Mouse (Mus musculus) MEL (cell line): ENCODE results near the gene Wdr24. TPM values are rescaled to one million over a fixed set of nuclear protein-coding genes. Genes with fewer than 3 reads are reported as not detected.

ENCODE experiments used
- DNase-seq: peaks from one replicate; pipeline ENCODE4 v3.0.0; 2011; ENCODE audit warnings: low read depth, low spot score
- H3K27ac ChIP-seq: 2 replicates; pipeline ENCODE4 v1.5.1; 2012; ENCODE audit warnings: low read depth, mild to moderate bottlenecking, control low read depth, low read length, moderate library complexity; ENCODE audit not compliant: control insufficient read depth
- H3K27me3 ChIP-seq, 2 experiments: fragments of 150-350 bp in 1 of 2; sonication (generic) in 1 of 2; 2 replicates each; pipeline ENCODE4 v1.6.1; 2012; ENCODE audit warnings: low read length in 2 of 2, mild to moderate bottlenecking in 2 of 2, improper control_type of control experiment in 1 of 2, moderate library complexity in 1 of 2; ENCODE audit not compliant: insufficient read depth in 2 of 2, control insufficient read depth in 1 of 2
- H3K36me3 ChIP-seq, 2 experiments: 2 replicates each; pipeline ENCODE4 v1.6.1; 2012 to 2014; ENCODE audit warnings: low read length in 2 of 2, improper control_type of control experiment in 1 of 2, inconsistent platforms in 1 of 2, mild to moderate bottlenecking in 1 of 2; ENCODE audit not compliant: insufficient read depth in 2 of 2, control insufficient read depth in 1 of 2
- H3K4me1 ChIP-seq, 2 experiments: fragments of 150-350 bp in 1 of 2; sonication (generic) in 1 of 2; 2 replicates each; pipeline ENCODE4 v1.6.1; 2012; ENCODE audit warnings: low read length in 2 of 2, improper control_type of control experiment in 1 of 2, mild to moderate bottlenecking in 1 of 2; ENCODE audit not compliant: insufficient read depth in 2 of 2, control insufficient read depth in 1 of 2
- H3K4me3 ChIP-seq, 2 experiments: fragments of 150-350 bp in 1 of 2; sonication (generic) in 1 of 2; 2 replicates each; pipeline ENCODE4 v1.5.1; 2012; ENCODE audit warnings: low read depth in 2 of 2, low read length in 2 of 2, mild to moderate bottlenecking in 2 of 2, moderate library complexity in 2 of 2, control low read depth in 1 of 2, improper control_type of control experiment in 1 of 2; ENCODE audit not compliant: control insufficient read depth in 1 of 2, insufficient read depth in 1 of 2
- H3K79me2 ChIP-seq: 2 replicates; pipeline ENCODE4 v1.6.1; 2012; ENCODE audit warnings: mild to moderate bottlenecking, low read length, moderate library complexity; ENCODE audit not compliant: control insufficient read depth, poor library complexity, insufficient read depth
- H3K9ac ChIP-seq: 2 replicates; pipeline ENCODE4 v1.6.1; 2012; ENCODE audit warnings: low read depth, mild to moderate bottlenecking, control low read depth, low read length, moderate library complexity; ENCODE audit not compliant: control insufficient read depth, poor library complexity, severe bottlenecking
- H3K9me3 ChIP-seq: fragments of 150-350 bp; sonication (generic); replicated peaks from 2 replicates; pipeline ENCODE4 v1.6.1; 2012; ENCODE audit warnings: mild to moderate bottlenecking, low read length, improper control_type of control experiment, moderate library complexity; ENCODE audit not compliant: insufficient read depth
- CTCF ChIP-seq, 3 experiments: IDR thresholded peaks in 2 of 3; conservative IDR thresholded peaks in 1 of 3; 2 replicates each; pipeline ENCODE4 v1.5.1; 2011 to 2012; ENCODE audit warnings: low read length in 3 of 3, low read depth in 2 of 3, mild to moderate bottlenecking in 2 of 3, improper control_type of control experiment in 1 of 3, inconsistent platforms in 1 of 3, mixed read lengths in 1 of 3, moderate library complexity in 1 of 3; ENCODE audit not compliant: control insufficient read depth in 1 of 3, insufficient read depth in 1 of 3, poor library complexity in 1 of 3, severe bottlenecking in 1 of 3
- ELF1 ChIP-seq: IDR thresholded peaks from 2 replicates; pipeline ENCODE4 v1.6.1; 2014; ENCODE audit warnings: low read depth, mild to moderate bottlenecking, inconsistent platforms, low read length, improper control_type of control experiment, moderate library complexity
- GABPA ChIP-seq: IDR thresholded peaks from 2 replicates; pipeline ENCODE4 v1.6.1; 2012; ENCODE audit warnings: low read depth, mild to moderate bottlenecking, inconsistent platforms, low read length, improper control_type of control experiment, moderate library complexity
- MAFK ChIP-seq: IDR thresholded peaks from 2 replicates; pipeline ENCODE4 v1.6.1; 2011; ENCODE audit warnings: low read depth, mild to moderate bottlenecking, low read length, improper control_type of control experiment, borderline replicate concordance
- MAX ChIP-seq: IDR thresholded peaks from 2 replicates; pipeline ENCODE4 v1.6.1; 2011; ENCODE audit warnings: low read length, improper control_type of control experiment
- MAZ ChIP-seq: IDR thresholded peaks from 2 replicates; pipeline ENCODE4 v1.6.1; 2012; ENCODE audit warnings: low read depth, mild to moderate bottlenecking, inconsistent platforms, low read length, improper control_type of control experiment
- MEF2A ChIP-seq: IDR thresholded peaks from 2 replicates; pipeline ENCODE4 v1.6.1; 2014; ENCODE audit warnings: low read depth, mild to moderate bottlenecking, inconsistent platforms, low read length, improper control_type of control experiment; ENCODE audit not compliant: poor library complexity, insufficient replicate concordance, severe bottlenecking; ENCODE audit errors: extremely low read depth
- MXI1 ChIP-seq: IDR thresholded peaks from 2 replicates; pipeline ENCODE4 v1.6.1; 2011; ENCODE audit warnings: mild to moderate bottlenecking, low read depth, low read length, improper control_type of control experiment
- NRF1 ChIP-seq: IDR thresholded peaks from 2 replicates; pipeline ENCODE4 v1.6.1; 2014; ENCODE audit warnings: low read depth, mild to moderate bottlenecking, inconsistent platforms, low read length, improper control_type of control experiment, moderate library complexity; ENCODE audit not compliant: poor library complexity, insufficient read depth, severe bottlenecking
- POLR2A ChIP-seq, 2 experiments: IDR thresholded peaks; 2 replicates each; pipeline ENCODE4 v1.6.1; 2011 to 2012; ENCODE audit warnings: low read length in 2 of 2, mild to moderate bottlenecking in 2 of 2, control low read depth in 1 of 2, improper control_type of control experiment in 1 of 2, low read depth in 1 of 2, moderate library complexity in 1 of 2; ENCODE audit not compliant: control insufficient read depth in 1 of 2, insufficient read depth in 1 of 2, poor library complexity in 1 of 2
- POLR2AphosphoS2 ChIP-seq: IDR thresholded peaks from 2 replicates; pipeline ENCODE4 v1.6.1; 2011; ENCODE audit warnings: low read length, improper control_type of control experiment
- RCOR1 ChIP-seq: IDR thresholded peaks from 2 replicates; pipeline ENCODE4 v1.6.1; 2012; ENCODE audit warnings: low read depth, mild to moderate bottlenecking, inconsistent platforms, low read length, improper control_type of control experiment
- SMC3 ChIP-seq: IDR thresholded peaks from 2 replicates; pipeline ENCODE4 v1.6.1; 2011; ENCODE audit warnings: low read depth, low read length, improper control_type of control experiment
- TBP ChIP-seq: IDR thresholded peaks from 2 replicates; pipeline ENCODE4 v1.8.0; 2011; ENCODE audit warnings: low read depth, low read length, improper control_type of control experiment
- UBTF ChIP-seq: IDR thresholded peaks from 2 replicates; pipeline ENCODE4 v1.6.1; 2012; ENCODE audit warnings: low read depth, mild to moderate bottlenecking, inconsistent platforms, low read length, improper control_type of control experiment, moderate library complexity, borderline replicate concordance; ENCODE audit not compliant: insufficient read depth
- USF1 ChIP-seq: IDR thresholded peaks from 2 replicates; pipeline ENCODE4 v1.6.1; 2014; ENCODE audit warnings: low read depth, mild to moderate bottlenecking, inconsistent platforms, low read length, improper control_type of control experiment, moderate library complexity
- ZKSCAN1 ChIP-seq: IDR thresholded peaks from 2 replicates; pipeline ENCODE4 v1.6.1; 2012; ENCODE audit warnings: low read depth, mild to moderate bottlenecking, inconsistent platforms, low read length, improper control_type of control experiment, moderate library complexity
- ZMIZ1 ChIP-seq: IDR thresholded peaks from 2 replicates; pipeline ENCODE4 v1.6.1; 2012; ENCODE audit warnings: low read depth, mild to moderate bottlenecking, inconsistent platforms, low read length, improper control_type of control experiment, moderate library complexity
- ZNF384 ChIP-seq: IDR thresholded peaks from 2 replicates; pipeline ENCODE4 v1.6.1; 2012; ENCODE audit warnings: low read depth, mild to moderate bottlenecking, inconsistent platforms, low read length, improper control_type of control experiment
- polyA plus RNA-seq, 2 experiments: library from polyadenylated mRNA; stranded (reverse) in 1 of 2; unstranded in 1 of 2; fragments of >175 nt in 1 of 2; fragments of >200 nt in 1 of 2; gene quantifications; 2 replicates each; pipeline versions ENCODE4 v1.2.1 to v1.2.4; 2012; ENCODE audit warnings: low replicate concordance in 2 of 2, low read depth in 1 of 2; ENCODE audit not compliant: insufficient read length in 2 of 2, insufficient read depth in 1 of 2, missing spikeins in 1 of 2
- total RNA-seq: library from RNA; depleted of rRNA; stranded (reverse); fragments of 300-350 nt; gene quantifications from 2 replicates; pipeline ENCODE4 v1.2.3, GENCODE M21; 2012

The Wdr24 gene
- total and polyA plus RNA-seq, 3 experiments = 35.0 to 38.8 TPM; not detected in 1

- peak; percentile 78 for TF ChIP-seq ELF1
- TF ChIP-seq CTCF (IDR thresholded peaks at IDR 0.05 in 2 of 3, conservative IDR thresholded peaks at IDR 0.05 in 1 of 3; ENCODE audit: control insufficient read depth in 1 of 3, insufficient read depth in 1 of 3, low read depth in 2 of 3, low read length in 3 of 3, poor library complexity in 1 of 3, severe bottlenecking in 1 of 3) = peak in 1 of 3 experiments; percentile 29; a peak in 2 of 6 replicates
- peak; percentile 90 to 93 for TF ChIP-seq POLR2A (IDR thresholded peaks at IDR 0.05; ENCODE audit: control insufficient read depth in 1 of 2, insufficient read depth in 1 of 2, low read depth in 1 of 2, low read length in 2 of 2, poor library complexity in 1 of 2)
- peak; percentile 82 for TF ChIP-seq ZMIZ1
These were observed 21.0 kb downstream of the Wdr24 start, which contains the start of gene Rhot2 (continued) for GRCm38 (mm10) chr17:25844396-25844901.

DNA sequence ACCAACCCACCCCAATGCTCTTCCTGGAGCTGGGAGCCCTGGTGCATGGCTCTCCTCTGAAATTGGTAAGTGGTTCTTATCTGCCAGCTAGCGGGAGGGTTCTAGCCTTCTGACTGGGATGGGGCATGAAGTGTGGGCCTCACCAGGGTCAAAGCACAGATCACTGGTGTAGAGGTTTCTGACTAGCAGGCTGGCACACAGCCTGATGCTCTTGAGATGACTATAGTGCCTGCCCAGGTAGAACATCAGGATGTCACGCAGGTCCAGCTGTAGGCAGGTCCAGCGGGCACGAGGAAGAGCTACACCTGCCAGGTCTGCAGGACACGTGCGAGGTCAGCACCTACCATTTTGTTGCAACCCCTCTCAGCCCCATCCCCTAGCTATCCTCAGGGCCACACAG is 36.8 kb downstream of the Wdr24 start:
- no peak overlapping the region for H3K4me3 ChIP-seq
- H3K36me3 ChIP-seq = peaks cover 0 to 9% of the 10 kb centered on the region in 2 experiments; a peak in 2 of 4 replicates
- H3K79me2 ChIP-seq = peaks cover 3% of the 10 kb centered on the region
- peaks cover 0 to 16% of the 10 kb centered on the region in 2 experiments; a peak in 2 of 4 replicates for H3K4me1 ChIP-seq
- peak overlapping the region; percentile 69 for H3K9ac ChIP-seq
- no peak for TF ChIP-seq MAX
- no peak for TF ChIP-seq TBP
- no peak for TF ChIP-seq MXI1
- TF ChIP-seq ZNF384 = no peak
- no peak for TF ChIP-seq MEF2A
- TF ChIP-seq RCOR1 = no peak
- no peak for TF ChIP-seq MAZ
- TF ChIP-seq GABPA = no peak
- no peak for TF ChIP-seq SMC3
- TF ChIP-seq UBTF = no peak
- TF ChIP-seq ZKSCAN1 = no peak
- no peak for TF ChIP-seq POLR2AphosphoS2
- TF ChIP-seq NRF1 = no peak
- TF ChIP-seq ELF1 = no peak
- TF ChIP-seq USF1 = no peak
- no peak for TF ChIP-seq MAFK
- DNase-seq = no peak
- no peaks in the 10 kb centered on the region for H3K9me3 ChIP-seq
- no peaks in the 10 kb centered on the region for H3K27me3 ChIP-seq
- H3K27ac ChIP-seq = no peak overlapping the region
